Mouse (Mus musculus) Muller cell, postnatal 12 days (primary cell): ENCODE measurements around the gene Tomm40l.

Experiments used
- DNase-seq: peaks from one replicate; pipeline ENCODE4 v3.0.0-alpha.2; 2015; ENCODE audit errors: inconsistent ontology term

Gene Tomm40l

GRCm38 (mm10) chr1:171193911-171194830 lies 28.1 kb downstream of the Tomm40l start:
- DNase-seq: no peak

GRCm38 (mm10) chr1:171193093-171193840 lies 29.0 kb downstream of the Tomm40l start:
- DNase-seq: peak; percentile 45

- no peak for DNase-seq
Observed at GRCm38 (mm10) chr1:171192283-171192682, 30.0 kb downstream of the Tomm40l start.

- no peak for DNase-seq
Observed at GRCm38 (mm10) chr1:171190832-171191231, 31.5 kb downstream of the Tomm40l start.

- DNase-seq: peak; percentile 36
Observed at GRCm38 (mm10) chr1:171189476-171190114, 32.7 kb downstream of the Tomm40l start.

- no peak for DNase-seq
Observed at GRCm38 (mm10) chr1:171189046-171189445, 33.3 kb downstream of the Tomm40l start.

GRCm38 (mm10) chr1:171187851-171188700 lies 34.2 kb downstream of the Tomm40l start:
- DNase-seq: no peak

- DNase-seq: no peak
Observed at GRCm38 (mm10) chr1:171185655-171186054, 36.7 kb downstream of the Tomm40l start.

GRCm38 (mm10) chr1:171184314-171184713 lies 38.0 kb downstream of the Tomm40l start:
- DNase-seq: peak; percentile 55

- no peak for DNase-seq
Observed at GRCm38 (mm10) chr1:171183620-171184019, 38.7 kb downstream of the Tomm40l start.

GRCm38 (mm10) chr1:171183025-171183424 lies 39.3 kb downstream of the Tomm40l start:
- no peak for DNase-seq

GRCm38 (mm10) chr1:171179487-171180171 lies 42.7 kb downstream of the Tomm40l start:
- no peak for DNase-seq

- DNase-seq: no peak
Observed at GRCm38 (mm10) chr1:171172779-171173178, 49.5 kb downstream of the Tomm40l start.

- no peak for DNase-seq
Observed at GRCm38 (mm10) chr1:171171138-171171537, 51.2 kb downstream of the Tomm40l start.

GRCm38 (mm10) chr1:171169913-171170312 lies 52.4 kb downstream of the Tomm40l start:
- no peak for DNase-seq

GRCm38 (mm10) chr1:171168906-171169305 lies 53.4 kb downstream of the Tomm40l start:
- DNase-seq: no peak
